Mouse (Mus musculus) liver, embryonic 14.5 days (tissue): ENCODE data around the gene Dynlt1f.
"Not testable (repeated sequence)": the region's sequence is repeated elsewhere in the genome, so short reads cannot be mapped to it uniquely, and the experiment has no call there.

Experiments
- CTCF ChIP-seq: IDR thresholded peaks from 2 replicates; pipeline ENCODE4 v1.5.1; 2016; ENCODE audit warnings: antibody characterized with exemption, low read depth, control low read depth
- EP300 ChIP-seq: IDR thresholded peaks from 2 replicates; pipeline ENCODE4 v1.6.1; 2016; ENCODE audit warnings: antibody characterized with exemption, low read depth

DNA sequence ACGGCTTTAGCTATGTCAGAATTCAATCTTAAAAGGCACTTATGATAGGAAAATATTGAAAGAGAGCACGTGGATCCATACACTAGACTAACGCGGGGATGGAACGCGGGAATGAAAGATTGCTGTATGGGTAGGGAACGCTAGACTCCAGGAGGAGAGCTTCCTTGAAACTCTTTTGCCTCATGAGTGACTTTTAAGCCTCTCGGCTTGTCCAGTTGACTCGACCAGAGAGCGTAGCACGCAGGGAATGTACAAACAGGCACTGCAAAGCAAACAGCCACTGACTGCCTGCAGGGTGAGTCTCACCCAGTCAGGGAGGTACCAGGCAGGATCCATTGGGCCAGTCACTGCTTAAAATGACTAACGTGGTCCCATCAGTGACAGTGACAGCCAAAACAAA, 33.7 kb downstream of the Dynlt1f start:
- TF ChIP-seq CTCF, EP300: not testable (repeated sequence)
